Mouse (Mus musculus) lung, postnatal 0 days (tissue): Measurements from ENCODE around the gene Gsg1. TPM values are rescaled to one million over a fixed set of nuclear protein-coding genes. Genes with fewer than 3 reads are reported as not detected.

Experiments used
- ATAC-seq: fragments of 200-750 bp; cut with Nextera tagmentation; 2 replicates; pipeline ENCODE4 v1.8.0; 2017; ENCODE audit warnings: moderate library complexity
- DNase-seq: peaks from one replicate; pipeline ENCODE4 v3.0.0-alpha.2; 2016; ENCODE audit warnings: low spot score
- H3K27ac ChIP-seq: fragments of 300-500 bp; sonication (generic); 2 replicates; pipeline ENCODE4 v1.5.1; 2014; ENCODE audit warnings: antibody characterized with exemption, mild to moderate bottlenecking, low read length, mixed read lengths
- H3K27me3 ChIP-seq: fragments of 300-500 bp; sonication (generic); replicated peaks from 2 replicates; pipeline ENCODE4 v1.6.1; 2014; ENCODE audit warnings: low read length, mixed read lengths; ENCODE audit not compliant: insufficient read depth
- H3K36me3 ChIP-seq: fragments of 300-500 bp; sonication (generic); 2 replicates; pipeline ENCODE4 v1.6.1; 2014; ENCODE audit warnings: low read length, mixed read lengths; ENCODE audit not compliant: insufficient read depth
- H3K4me1 ChIP-seq: fragments of 300-500 bp; sonication (generic); 2 replicates; pipeline ENCODE4 v1.6.1; 2014; ENCODE audit warnings: antibody characterized with exemption, low read depth, low read length, mixed read lengths; ENCODE audit not compliant: insufficient read depth
- H3K4me2 ChIP-seq: fragments of 300-500 bp; sonication (generic); replicated peaks from 2 replicates; pipeline ENCODE4 v1.6.1; 2014; ENCODE audit warnings: low read depth, mild to moderate bottlenecking, low read length, moderate library complexity, mixed read lengths
- H3K4me3 ChIP-seq: fragments of 300-500 bp; sonication (generic); 2 replicates; pipeline ENCODE4 v1.5.1; 2014; ENCODE audit warnings: low read depth, low read length
- H3K9ac ChIP-seq: fragments of 300-500 bp; sonication (generic); replicated peaks from 2 replicates; pipeline ENCODE4 v1.6.1; 2014; ENCODE audit warnings: low read depth, mild to moderate bottlenecking
- H3K9me3 ChIP-seq: fragments of 300-500 bp; sonication (generic); 2 replicates; pipeline ENCODE4 v1.6.1; 2016; ENCODE audit warnings: low read length, mixed read lengths
- CTCF ChIP-seq: IDR thresholded peaks from 2 replicates; pipeline ENCODE4 v1.5.1; 2016; ENCODE audit warnings: antibody characterized with exemption, mild to moderate bottlenecking
- EP300 ChIP-seq: IDR thresholded peaks from 2 replicates; pipeline ENCODE4 v1.6.1; 2016; ENCODE audit warnings: antibody characterized with exemption, mild to moderate bottlenecking, control low read depth
- WGBS: fragments of 180-500 bp; shearing (Covaris S2); extraction: QIAGEN DNeasy Blood & Tissue Kit; methylation state at CpG from one replicate; pipeline ENCODE4 v1.1.7; 2014; 5-methylcytosine and 5-hydroxymethylcytosine counted together
- polyA plus RNA-seq: library from polyadenylated mRNA; unstranded; fragments of >200 nt; fragmentation: Nextera tagmentation; extraction: Ambion mirVana; gene quantifications from 2 replicates; pipeline ENCODE4 v1.2.1, GENCODE M21; 2015

Gsg1 gene
- polyA plus RNA-seq, 1 experiment from 2014 or later: 5.5 TPM

- ATAC-seq: no peak
- H3K9me3 ChIP-seq: no peaks in the 10 kb centered on the region
- peak overlapping the region; percentile 90; the same call in 1 of the 2 replicates for H3K4me2 ChIP-seq
- H3K27me3 ChIP-seq: no peaks in the 10 kb centered on the region
- H3K4me1 ChIP-seq: no peaks in the 10 kb centered on the region; the same call in 1 of the 2 replicates
- DNase-seq: no peak
- 52% methylated on average over 6 of the region's 6 CpGs for WGBS
- TF ChIP-seq CTCF (no peak), EP300 (no peak)
- peak overlapping the region; percentile 81; the same call in 1 of the 2 replicates for H3K4me3 ChIP-seq
- H3K36me3 ChIP-seq: no peaks in the 10 kb centered on the region
- no peak overlapping the region for H3K9ac ChIP-seq
- no peak overlapping the region for H3K27ac ChIP-seq
Measured at GRCm38 (mm10) chr6:135198726-135199125, 55.4 kb downstream of the Gsg1 start.

GRCm38 (mm10) chr6:135197921-135198532 lies 56.1 kb downstream of the Gsg1 start, which contains the start of the genes Fam234b and Hebp1:
Fam234b (plus strand) TSS chr6:135197977.
Hebp1 (minus strand) TSS chr6:135198022.
- ATAC-seq (peak; percentile 90), DNase-seq (peak; percentile 75)
- TF ChIP-seq CTCF: peak; percentile 31
- TF ChIP-seq EP300: no peak
- H3K4me2 ChIP-seq: peak within 1 kb of the TSS; percentile 90
- H3K4me3 ChIP-seq: peak within 1 kb of the TSS; percentile 81
- H3K4me1 ChIP-seq: no peaks in the 10 kb centered on the region; the same call in 1 of the 2 replicates
- no peak within 1 kb of the TSS for H3K27ac ChIP-seq
- no peaks in the 10 kb centered on the region for H3K36me3 ChIP-seq
- no peaks in the 10 kb centered on the region for H3K9me3 ChIP-seq
- H3K27me3 ChIP-seq: no peaks in the 10 kb centered on the region
- WGBS: under 1% methylated on average over 50 of the region's 52 CpGs
- H3K9ac ChIP-seq: peak within 1 kb of the TSS; percentile 62

GRCm38 (mm10) chr6:135197446-135197845 lies 56.7 kb downstream of the Gsg1 start:
- Histone ChIP-seq H3K9me3 (no peaks in the 10 kb centered on the region), H3K4me3 (peak overlapping the region; percentile 81), H3K36me3 (no peaks in the 10 kb centered on the region), H3K27me3 (no peaks in the 10 kb centered on the region), H3K9ac (no peak overlapping the region), H3K4me2 (peak overlapping the region; percentile 90), H3K27ac (no peak overlapping the region), H3K4me1 (no peaks in the 10 kb centered on the region; the same call in 1 of the 2 replicates)
- 11% methylated on average over 7 of the region's 7 CpGs for WGBS
- TF ChIP-seq CTCF: no peak
- TF ChIP-seq EP300: no peak
- no peak for ATAC-seq
- DNase-seq: no peak

- H3K4me1 ChIP-seq: no peaks in the 10 kb centered on the region; the same call in 1 of the 2 replicates
- TF ChIP-seq EP300: no peak
- no peak for TF ChIP-seq CTCF
- H3K4me3 ChIP-seq: no peak overlapping the region
- no peak overlapping the region for H3K27ac ChIP-seq
- no peaks in the 10 kb centered on the region for H3K36me3 ChIP-seq
- H3K9ac ChIP-seq: no peak overlapping the region
- no peak for DNase-seq
- no peak for ATAC-seq
- no peaks in the 10 kb centered on the region for H3K27me3 ChIP-seq
- 56% methylated on average over 8 of the region's 8 CpGs for WGBS
- no peaks in the 10 kb centered on the region for H3K9me3 ChIP-seq
- no peak overlapping the region for H3K4me2 ChIP-seq
Measured at GRCm38 (mm10) chr6:135196707-135197106, 57.4 kb downstream of the Gsg1 start.

- no peaks in the 10 kb centered on the region for H3K36me3 ChIP-seq
- H3K4me3 ChIP-seq: no peak overlapping the region
- no peak for TF ChIP-seq CTCF
- TF ChIP-seq EP300: no peak
- H3K27ac ChIP-seq: no peak overlapping the region
- H3K27me3 ChIP-seq: no peaks in the 10 kb centered on the region
- no peaks in the 10 kb centered on the region for H3K9me3 ChIP-seq
- DNase-seq: no peak
- 63% methylated on average over 4 of the region's 4 CpGs for WGBS
- H3K4me2 ChIP-seq: no peak overlapping the region
- no peaks in the 10 kb centered on the region; the same call in 1 of the 2 replicates for H3K4me1 ChIP-seq
- H3K9ac ChIP-seq: no peak overlapping the region
- ATAC-seq: no peak
Measured at GRCm38 (mm10) chr6:135194907-135195306, 59.2 kb downstream of the Gsg1 start.

GRCm38 (mm10) chr6:135193733-135194132 lies 60.4 kb downstream of the Gsg1 start:
- no peaks in the 10 kb centered on the region for H3K27me3 ChIP-seq
- no peak for DNase-seq
- no peak for ATAC-seq
- H3K27ac ChIP-seq: no peak overlapping the region
- no peak overlapping the region for H3K4me2 ChIP-seq
- WGBS: 55% methylated on average over 4 of the region's 4 CpGs
- no peak overlapping the region for H3K9ac ChIP-seq
- H3K36me3 ChIP-seq: no peaks in the 10 kb centered on the region
- TF ChIP-seq CTCF (no peak), EP300 (no peak)
- H3K9me3 ChIP-seq: no peaks in the 10 kb centered on the region
- no peak overlapping the region for H3K4me3 ChIP-seq
- no peaks in the 10 kb centered on the region; the same call in 1 of the 2 replicates for H3K4me1 ChIP-seq
